Mouse (Mus musculus) forelimb bud, embryonic 11.5 days (tissue): ENCODE measurements around the gene Zfp811.

Experiments used
- DNase-seq: peaks from one replicate; pipeline ENCODE4 v3.0.0-alpha.2; 2012; ENCODE audit warnings: low read depth, low spot score

Gene Zfp811

GRCm38 (mm10) chr17:32757331-32757730 lies 52.4 kb downstream of the Zfp811 start:
- no peak for DNase-seq

DNA sequence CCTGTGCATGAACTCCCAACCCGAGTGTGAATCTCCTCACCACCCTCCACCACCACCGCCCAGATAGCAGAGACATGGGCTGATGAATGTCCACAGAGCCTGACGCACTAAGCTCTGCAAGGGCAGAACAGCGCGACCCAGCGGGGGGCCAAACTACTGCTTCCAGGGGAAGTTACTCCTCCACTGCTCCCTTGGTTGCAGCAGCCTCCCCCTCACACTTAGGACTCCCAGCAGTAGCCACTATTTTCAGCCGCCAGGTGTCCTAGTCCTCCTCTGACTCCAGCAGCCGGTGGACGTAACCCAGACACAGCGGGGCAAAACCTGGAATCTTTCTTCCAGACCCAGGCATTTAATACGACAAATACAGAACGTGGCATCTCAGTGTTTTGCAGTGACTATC lies 56.1 kb downstream of the Zfp811 start:
- DNase-seq, result peak; percentile 27

DNA sequence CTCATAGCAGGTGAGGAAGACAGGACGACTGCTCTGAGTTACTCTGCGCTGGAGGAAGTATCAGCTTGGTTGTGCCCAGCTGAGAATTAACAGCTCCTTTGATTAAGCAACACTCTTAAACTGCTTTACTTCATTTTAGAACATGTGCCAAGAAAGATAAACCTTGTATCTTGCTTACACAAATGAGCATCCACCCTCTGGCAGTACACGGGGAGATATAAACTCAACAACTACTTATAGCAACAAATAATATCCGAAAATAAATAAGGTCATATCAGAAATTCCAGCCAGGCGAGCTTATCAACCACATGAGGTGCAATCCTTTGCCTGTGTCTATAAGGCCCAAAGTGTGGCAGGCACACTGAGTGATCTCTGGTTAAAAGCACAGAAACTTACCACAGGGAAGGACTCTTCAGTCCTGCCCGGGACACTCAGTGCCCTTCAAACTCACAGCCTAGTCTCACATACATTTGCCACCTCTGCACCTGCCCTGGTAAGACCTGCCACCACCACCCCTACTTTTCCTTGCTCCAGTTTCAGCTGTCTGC lies 56.8 kb downstream of the Zfp811 start:
- DNase-seq, result no peak

DNA sequence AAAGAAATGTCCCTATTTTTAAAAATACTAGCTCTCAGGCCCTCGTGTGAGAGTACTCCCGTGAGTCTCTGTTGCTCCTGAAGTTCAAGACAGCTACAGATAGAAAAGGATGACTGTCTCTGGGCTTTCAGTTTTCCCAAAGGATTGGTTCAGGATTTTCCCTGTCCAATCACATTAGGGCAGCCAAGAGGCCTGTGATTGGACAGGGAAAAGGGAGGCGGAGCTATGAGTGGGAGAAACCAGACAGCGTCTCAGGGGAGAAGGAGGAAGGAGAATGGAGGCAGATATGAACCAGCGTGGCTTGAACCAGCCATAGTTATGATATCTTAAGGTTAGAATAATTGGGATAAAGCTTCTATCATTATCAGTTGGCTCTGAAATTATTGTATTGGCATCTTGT lies 59.1 kb downstream of the Zfp811 start:
- DNase-seq, result no peak
